Mouse (Mus musculus) brain, embryonic 14.5 days (tissue): ENCODE measurements around the gene Musk. TPM values are rescaled to one million over a fixed set of nuclear protein-coding genes. Genes with fewer than 3 reads are reported as not detected.
A peak's percentile ranks its signal among the peaks of the same experiment; 100 is the strongest.

ENCODE experiments used
- DNase-seq: peaks from one replicate; pipeline ENCODE4 v3.0.0-alpha.2; 2011; ENCODE audit warnings: low read depth
- CTCF ChIP-seq: fragments of 200-500 bp; IDR thresholded peaks from 2 replicates; pipeline ENCODE4 v1.5.1; 2012; ENCODE audit warnings: inconsistent platforms, mild to moderate bottlenecking, moderate library complexity, borderline replicate concordance; ENCODE audit not compliant: insufficient read depth, insufficient read length; ENCODE audit errors: extremely low read depth
- POLR2A ChIP-seq: fragments of 200-500 bp; IDR thresholded peaks from 2 replicates; pipeline ENCODE4 v1.6.1; 2012; ENCODE audit warnings: mild to moderate bottlenecking, inconsistent platforms, borderline replicate concordance; ENCODE audit not compliant: poor library complexity, insufficient read depth, insufficient read length, severe bottlenecking; ENCODE audit errors: extremely low read depth
- polyA plus RNA-seq: library from polyadenylated mRNA; depleted of rRNA; stranded (reverse); fragments of >200 nt; gene quantifications from 2 replicates; pipeline ENCODE4 v1.2.3, GENCODE M21; 2012; rRNA removed

Gene Musk
- polyA plus RNA-seq, 1 experiment = 0.03 TPM

DNA sequence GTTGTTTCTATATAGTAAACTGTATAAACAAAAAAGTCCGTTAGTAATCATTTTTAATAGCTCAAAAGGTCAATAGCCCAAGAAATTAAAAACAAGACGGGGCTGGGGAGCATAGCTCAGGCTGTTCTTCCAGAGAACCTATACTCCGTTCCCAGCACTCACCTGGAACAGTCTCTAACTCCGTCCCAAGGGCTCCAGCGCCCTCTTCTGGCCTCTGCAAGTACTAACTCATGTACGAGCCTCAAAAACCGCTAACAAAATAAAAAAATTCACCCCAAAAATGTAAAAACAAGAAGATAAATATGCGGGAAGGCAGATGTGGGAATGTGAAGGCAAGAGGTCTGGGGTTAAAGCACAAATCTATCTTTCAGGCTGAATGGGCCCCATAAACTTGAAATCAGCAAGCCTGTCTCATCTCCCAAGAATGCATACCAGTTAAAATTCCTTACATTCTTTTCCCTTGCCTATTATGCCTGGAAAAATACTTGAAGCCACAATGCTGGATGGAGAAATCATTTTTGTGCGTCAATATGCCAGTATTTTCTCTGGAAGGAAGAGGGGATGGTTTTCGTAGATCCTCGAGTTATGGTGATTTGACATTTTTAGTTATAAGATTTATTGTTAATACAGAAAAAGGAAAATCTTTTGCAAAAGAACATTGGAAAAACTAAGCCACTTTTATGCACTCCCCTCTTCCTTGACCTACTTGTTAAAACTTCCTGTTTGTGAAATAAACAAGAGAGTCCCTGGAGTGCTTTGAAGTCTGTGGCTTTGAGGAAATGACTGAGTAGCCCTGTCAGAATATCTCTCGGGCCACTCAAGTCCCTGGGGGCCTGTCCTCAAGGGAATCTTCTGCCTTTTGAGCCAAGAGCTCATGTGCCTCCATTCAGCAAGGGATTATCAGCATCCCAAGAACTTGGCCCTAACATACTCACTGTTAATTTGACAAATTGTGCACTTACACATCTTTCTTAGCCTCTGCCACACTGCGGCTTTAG, 127.7 kb downstream of the Musk start:
- DNase-seq = no peak

DNA sequence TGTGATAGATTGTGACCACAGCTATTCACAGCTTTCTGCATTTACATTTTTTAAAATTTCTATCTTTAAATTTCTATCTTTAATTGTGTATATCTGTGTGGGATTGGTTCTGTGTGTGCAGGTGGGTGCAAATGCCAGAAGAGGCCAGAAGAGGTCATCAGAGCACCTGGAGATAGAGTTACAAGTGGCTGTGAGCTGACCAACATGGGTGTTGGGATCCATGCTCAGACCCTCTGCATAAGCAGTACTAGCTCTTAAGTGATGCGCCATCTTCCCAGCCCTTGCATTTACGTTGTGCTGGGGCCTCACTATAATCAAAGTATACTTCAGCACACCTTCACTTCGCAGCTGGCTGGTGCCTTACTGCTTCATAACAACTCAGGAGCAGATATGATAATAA, 129.8 kb downstream of the Musk start:
- TF ChIP-seq POLR2A (no peak), CTCF (no peak)
- no peak for DNase-seq

More for the DNA sequence above, 127.7 kb downstream of the Musk start:
- no peak for TF ChIP-seq CTCF
- no peak for TF ChIP-seq POLR2A

DNA sequence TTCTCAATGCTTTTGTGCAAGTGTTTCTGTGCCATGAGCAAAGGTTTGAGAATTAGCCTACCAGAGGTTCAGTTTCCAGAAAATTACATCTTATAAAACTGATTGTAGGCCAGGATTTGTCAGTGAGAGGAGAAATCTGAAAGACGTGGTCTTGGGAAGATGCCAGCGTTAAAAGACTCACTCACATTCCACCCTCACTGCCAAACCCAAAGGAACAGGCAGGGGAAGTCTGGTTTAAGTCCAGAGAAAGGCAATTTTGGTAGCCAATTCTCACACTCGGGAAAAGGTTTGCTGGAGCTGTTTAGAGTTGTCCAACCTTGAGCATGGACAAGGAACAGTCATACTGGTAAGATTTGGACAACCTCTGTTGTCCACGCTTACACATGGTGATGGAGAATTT, 131.6 kb downstream of the Musk start:
- no peak for TF ChIP-seq CTCF
- TF ChIP-seq POLR2A = no peak
- peak; percentile 71 for DNase-seq

DNA sequence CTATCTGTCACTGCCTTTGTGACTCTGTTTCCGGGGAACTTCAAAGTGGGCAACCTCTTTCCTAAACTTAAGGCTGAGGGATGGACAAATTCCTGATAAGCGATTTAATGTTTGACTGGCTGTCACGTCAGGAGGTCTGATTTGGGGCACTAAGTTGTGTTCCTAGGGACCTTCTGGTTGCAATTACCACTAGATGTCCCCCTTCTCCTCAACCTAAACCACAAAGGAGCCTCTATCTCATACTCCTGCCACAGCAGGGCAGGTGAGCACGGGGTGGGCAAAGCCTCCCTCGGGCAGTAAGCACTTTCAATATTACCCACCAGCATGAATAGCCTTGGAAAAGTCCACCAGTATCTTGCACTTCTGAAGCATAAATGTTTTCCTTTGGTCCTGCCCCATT, 133.5 kb downstream of the Musk start:
- DNase-seq = peak; percentile 17
- TF ChIP-seq CTCF (no peak; the same call in 1 of the 2 replicates), POLR2A (no peak)

DNA sequence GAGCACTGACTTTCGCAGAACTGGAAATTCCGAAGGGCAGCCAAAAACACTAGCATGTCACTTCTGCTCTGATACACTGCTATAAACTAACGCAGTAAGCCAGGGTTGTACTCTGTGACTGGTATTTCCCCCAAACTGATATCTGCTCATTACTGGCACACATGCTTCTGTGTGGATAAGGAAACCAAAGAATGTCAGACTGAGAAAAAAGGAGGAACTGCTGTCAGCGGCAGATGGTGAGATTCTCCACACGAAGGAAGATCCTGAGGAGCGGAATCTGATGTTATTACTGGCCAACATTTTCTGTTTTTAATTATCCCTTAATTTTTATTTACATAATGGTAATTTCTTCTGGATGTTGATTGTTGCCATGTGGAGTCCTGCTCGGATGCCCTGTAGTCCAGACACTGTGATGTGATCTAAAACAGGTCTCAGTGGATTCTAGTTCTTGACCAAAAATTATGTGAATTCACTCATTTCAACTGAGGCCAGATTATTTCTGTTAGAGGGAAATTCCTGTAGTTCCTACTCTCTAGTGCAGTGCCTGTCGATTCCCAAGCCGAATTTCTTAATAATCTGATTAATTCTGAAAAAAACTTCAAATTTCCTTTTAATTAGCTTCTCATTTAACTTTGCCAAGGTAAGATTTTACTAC, 137.6 kb downstream of the Musk start:
- peak; percentile 81 for DNase-seq
- TF ChIP-seq POLR2A (no peak), CTCF (no peak)

Other genes starting within 250 kb of the Musk start
- 1.1 and 2.3 TPM in 2 replicates for gene Svep1, start 79.1 kb upstream of the Musk start, polyA plus RNA-seq